Mouse (Mus musculus): ENCODE results near the gene Gzma.

DNA sequence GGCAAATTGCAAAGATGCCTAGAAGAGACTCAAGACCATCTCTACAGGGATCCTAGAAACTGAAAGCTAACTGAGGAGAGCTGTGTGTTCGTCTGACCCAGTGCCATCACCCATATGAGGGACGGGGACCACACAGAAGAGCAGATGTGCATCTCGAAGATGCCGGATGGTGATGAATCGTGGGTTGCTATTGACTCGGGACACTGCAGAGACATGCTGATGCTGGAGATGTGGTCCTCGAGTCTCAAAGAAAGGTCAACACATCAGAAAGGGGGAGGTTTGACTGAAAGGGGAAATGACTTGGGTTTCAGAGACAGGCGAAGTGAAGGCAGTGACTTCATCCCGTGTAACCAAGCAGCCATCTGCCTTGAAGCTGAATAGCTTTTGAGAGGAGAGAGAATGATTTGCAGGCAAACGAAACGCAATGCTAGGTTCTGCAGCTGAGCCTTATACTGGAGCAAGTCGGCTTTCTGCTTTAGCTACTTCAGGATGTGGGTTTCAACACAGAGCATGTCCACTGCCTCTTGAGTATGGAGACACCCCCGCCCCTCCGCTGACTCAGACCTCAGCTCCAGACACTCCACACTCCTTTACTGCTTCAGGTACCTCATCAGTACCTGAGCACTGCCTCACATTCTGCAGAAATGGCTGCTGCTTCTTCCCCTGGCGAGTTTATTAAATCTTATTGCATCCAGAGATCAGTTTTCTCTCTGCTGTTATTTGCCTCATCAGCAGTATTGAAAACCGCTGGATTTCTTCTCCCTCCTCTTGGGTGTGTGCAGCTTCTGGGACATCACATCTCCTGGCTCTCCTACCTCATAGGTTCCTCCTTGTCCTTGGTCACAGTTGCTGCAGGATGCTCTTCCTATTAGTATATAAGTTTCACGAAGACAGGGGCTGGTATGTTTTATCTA, 19.8 kb upstream of the Gzma start:
- no peak for TF ChIP-seq CTCF (conservative IDR thresholded peaks at IDR 0.05; ENCODE audit: low read length)
- TF ChIP-seq POU5F1 (IDR thresholded peaks at IDR 0.05; ENCODE audit: borderline replicate concordance, low read length): no peak
